Mouse (Mus musculus): ENCODE measurements around the gene Rab23.
A peak's percentile ranks its signal among the peaks of the same experiment; 100 is the strongest.

Rab23 gene

GRCm38 (mm10) chr1:33719733-33720225 is at the start of gene Rab23:
TSS of gene Rab23 (plus strand) at chr1:33719887.
- peak; percentile 93 for DNase-seq (ENCODE audit: low read depth, low spot score)

- peak; percentile 83 for DNase-seq (ENCODE audit: low read depth, low spot score)
Observed at GRCm38 (mm10) chr1:33670164-33670616, 49.5 kb upstream of the Rab23 start.

GRCm38 (mm10) chr1:33671441-33671840 is 48.2 kb upstream of the Rab23 start:
- no peak for DNase-seq (ENCODE audit: low read depth, low spot score)

- DNase-seq (ENCODE audit: low read depth, low spot score) = no peak
Observed at GRCm38 (mm10) chr1:33672083-33672482, 47.6 kb upstream of the Rab23 start.

- DNase-seq (ENCODE audit: low read depth, low spot score) = peak; percentile 67
Observed at GRCm38 (mm10) chr1:33672514-33672913, 47.2 kb upstream of the Rab23 start.

GRCm38 (mm10) chr1:33673158-33673960 is 46.3 kb upstream of the Rab23 start:
- DNase-seq (ENCODE audit: low read depth, low spot score) = no peak

- DNase-seq (ENCODE audit: low read depth, low spot score) = no peak
Observed at GRCm38 (mm10) chr1:33680435-33680834, 39.3 kb upstream of the Rab23 start.

GRCm38 (mm10) chr1:33680890-33681289 is 38.8 kb upstream of the Rab23 start:
- DNase-seq (ENCODE audit: low read depth, low spot score) = no peak

GRCm38 (mm10) chr1:33684459-33684858 is 35.2 kb upstream of the Rab23 start:
- peak; percentile 66 for DNase-seq (ENCODE audit: low read depth, low spot score)

- no peak for DNase-seq (ENCODE audit: low read depth, low spot score)
Observed at GRCm38 (mm10) chr1:33688810-33689209, 30.9 kb upstream of the Rab23 start.

- no peak for DNase-seq (ENCODE audit: low read depth, low spot score)
Observed at GRCm38 (mm10) chr1:33689446-33690086, 30.1 kb upstream of the Rab23 start.

GRCm38 (mm10) chr1:33690087-33690448 is 29.6 kb upstream of the Rab23 start:
- DNase-seq (ENCODE audit: low read depth, low spot score) = no peak

GRCm38 (mm10) chr1:33693893-33694292 is 25.8 kb upstream of the Rab23 start:
- no peak for DNase-seq (ENCODE audit: low read depth, low spot score)

GRCm38 (mm10) chr1:33696016-33696415 is 23.7 kb upstream of the Rab23 start:
- no peak for DNase-seq (ENCODE audit: low read depth, low spot score)

- DNase-seq (ENCODE audit: low read depth, low spot score) = no peak
Observed at GRCm38 (mm10) chr1:33701244-33701643, 18.4 kb upstream of the Rab23 start.

GRCm38 (mm10) chr1:33709615-33710014 is 10.1 kb upstream of the Rab23 start:
- peak; percentile 11 for DNase-seq (ENCODE audit: low read depth, low spot score)

- no peak for DNase-seq (ENCODE audit: low read depth, low spot score)
Observed at GRCm38 (mm10) chr1:33712026-33712425, 7.7 kb upstream of the Rab23 start.

GRCm38 (mm10) chr1:33714796-33715195 is 4.9 kb upstream of the Rab23 start:
- DNase-seq (ENCODE audit: low read depth, low spot score) = no peak

- no peak for DNase-seq (ENCODE audit: low read depth, low spot score)
Observed at GRCm38 (mm10) chr1:33717636-33718035, 2.1 kb upstream of the Rab23 start.

GRCm38 (mm10) chr1:33720231-33720630 is 544 bp downstream of the Rab23 start:
- no peak for DNase-seq (ENCODE audit: low read depth, low spot score)

GRCm38 (mm10) chr1:33721020-33721419 is 1.3 kb downstream of the Rab23 start:
- DNase-seq (ENCODE audit: low read depth, low spot score) = no peak

- DNase-seq (ENCODE audit: low read depth, low spot score) = no peak
Observed at GRCm38 (mm10) chr1:33724516-33724915, 4.8 kb downstream of the Rab23 start.

- no peak for DNase-seq (ENCODE audit: low read depth, low spot score)
Observed at GRCm38 (mm10) chr1:33725086-33725485, 5.4 kb downstream of the Rab23 start.
